8 mouse cellular contexts compared by ENCODE assay signal in the genomic region with DNA sequence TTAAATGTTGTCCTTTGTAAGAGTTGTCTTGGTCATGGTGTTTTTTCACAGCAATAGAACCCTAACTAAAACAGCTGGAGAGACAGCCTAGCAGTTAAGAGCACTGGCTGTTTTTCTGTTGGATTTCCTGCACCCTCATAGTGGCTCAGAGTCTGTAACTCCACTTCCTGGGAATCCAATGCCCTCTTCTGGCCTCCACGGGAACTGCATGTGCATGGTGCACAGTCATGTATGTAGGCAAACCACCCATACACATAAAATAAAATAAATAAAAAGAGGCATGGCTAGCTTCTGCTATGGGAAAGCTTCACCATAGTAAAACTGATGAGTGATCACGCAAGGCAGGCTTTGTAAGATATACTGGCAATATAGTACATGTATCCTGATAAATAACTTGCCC. TPM values are rescaled to one million over a fixed set of nuclear protein-coding genes. Genes with fewer than 3 reads are reported as not detected.
A peak's percentile ranks its signal among the peaks of the same experiment; 100 is the strongest.
DNase-seq lines count a peak whose midpoint lies in the region; ATAC-seq lines count a peak whose summit lies in the region.

No protein-coding gene starts in this region.

- H3K27me3 ChIP-seq in midbrain, embryonic 10.5 days (ENCODE audit: low read depth, poor library complexity, severe bottlenecking), result no peaks in the 10 kb centered on the region
- H3K27me3 ChIP-seq in midbrain, embryonic 16.5 days (ENCODE audit: control insufficient read depth, insufficient read depth, low read depth, low read length), result no peaks in the 10 kb centered on the region
- H3K27me3 ChIP-seq in forebrain, embryonic 15.5 days, result no peaks in the 10 kb centered on the region

- H3K9ac ChIP-seq in midbrain, embryonic 16.5 days (ENCODE audit: low read depth, low read length), result no peak overlapping the region
- H3K9ac ChIP-seq in forebrain, embryonic 15.5 days (replicated peaks), result no peak overlapping the region

- H3K9me3 ChIP-seq in midbrain, embryonic 10.5 days (replicated peaks), result no peaks in the 10 kb centered on the region
- H3K9me3 ChIP-seq in midbrain, embryonic 16.5 days (replicated peaks; ENCODE audit: control insufficient read depth, low read length, poor library complexity, severe bottlenecking), result no peaks in the 10 kb centered on the region
- no peaks in the 10 kb centered on the region for H3K9me3 ChIP-seq in forebrain, embryonic 15.5 days

- peak; percentile 43 for DNase-seq in cerebellum, adult 9-11 months
- DNase-seq in midbrain, embryonic 10.5 days (ENCODE audit: low spot score), result peak; percentile 48
- DNase-seq in c-Kit-positive CD71-positive TER-119-positive erythroid progenitor cells, embryonic 14.5 days (ENCODE audit: low spot score), result peak; percentile 59
- DNase-seq in liver, result peak; percentile 68
- DNase-seq in retina, postnatal 1 day, result peak; percentile 57

- no peak overlapping the region for H3K27ac ChIP-seq in midbrain, embryonic 10.5 days (replicated peaks)
- H3K27ac ChIP-seq in midbrain, embryonic 16.5 days (ENCODE audit: low read length), result no peak overlapping the region
- no peak overlapping the region for H3K27ac ChIP-seq in forebrain, embryonic 15.5 days (replicated peaks)

- no peak overlapping the region for H3K4me2 ChIP-seq in midbrain, embryonic 16.5 days (ENCODE audit: low read length)
- H3K4me2 ChIP-seq in forebrain, embryonic 15.5 days (replicated peaks), result no peak overlapping the region

- H3K4me1 ChIP-seq in midbrain, embryonic 10.5 days, result peaks cover 31% of the 10 kb centered on the region
- no peaks in the 10 kb centered on the region for H3K4me1 ChIP-seq in midbrain, embryonic 16.5 days (ENCODE audit: control insufficient read depth, insufficient read depth, low read length)
- H3K4me1 ChIP-seq in forebrain, embryonic 15.5 days, result no peaks in the 10 kb centered on the region

- 43% methylated on average over 2 of the region's 2 CpGs for WGBS in midbrain, embryonic 10.5 days
- WGBS in midbrain, embryonic 16.5 days, result 55% methylated on average over 2 of the region's 2 CpGs
- WGBS in forebrain, embryonic 15.5 days, result 51% methylated on average over 2 of the region's 2 CpGs

- no peak for ATAC-seq in cerebellum, adult (ENCODE audit: insufficient number of reproducible peaks, low FRiP score, low TSS enrichment)
- no peak for ATAC-seq in midbrain, embryonic 16.5 days
- ATAC-seq in forebrain, embryonic 15.5 days (replicated peaks), result no peak

- H3K36me3 ChIP-seq in midbrain, embryonic 10.5 days, result no peaks in the 10 kb centered on the region
- H3K36me3 ChIP-seq in midbrain, embryonic 16.5 days (ENCODE audit: control insufficient read depth, insufficient read depth, low read length), result no peaks in the 10 kb centered on the region
- H3K36me3 ChIP-seq in forebrain, embryonic 15.5 days, result no peaks in the 10 kb centered on the region

- H3K4me3 ChIP-seq in midbrain, embryonic 10.5 days, result no peak overlapping the region
- no peak overlapping the region for H3K4me3 ChIP-seq in midbrain, embryonic 16.5 days (ENCODE audit: low read depth, low read length)
- H3K4me3 ChIP-seq in forebrain, embryonic 15.5 days, result no peak overlapping the region

RNA-seq across cellular contexts. Expression of a gene that starts 9.0 kb away (rescaled TPM):
- polyA plus RNA-seq in midbrain, embryonic 10.5 days (2016; fragmentation: Nextera tagmentation; extraction: Ambion mirVana), result 10.8 and 12.5 TPM in 2 replicates
- 12.8 and 13.5 TPM in 2 replicates for polyA plus RNA-seq in midbrain, embryonic 16.5 days (2015; fragmentation: Nextera tagmentation; extraction: Ambion mirVana)
- 12.9 and 13.1 TPM in 2 replicates for polyA plus RNA-seq in forebrain, embryonic 15.5 days (2015; fragmentation: Nextera tagmentation; extraction: Ambion mirVana)

RNA-seq across cellular contexts. Expression of a gene that starts 19.4 kb away (rescaled TPM):
- polyA plus RNA-seq in midbrain, embryonic 10.5 days (2016; fragmentation: Nextera tagmentation; extraction: Ambion mirVana), result 13.3 and 16.8 TPM in 2 replicates
- polyA plus RNA-seq in midbrain, embryonic 16.5 days (2015; fragmentation: Nextera tagmentation; extraction: Ambion mirVana), result 22.6 and 25.0 TPM in 2 replicates
- polyA plus RNA-seq in forebrain, embryonic 15.5 days (2015; fragmentation: Nextera tagmentation; extraction: Ambion mirVana), result 21.7 and 23.5 TPM in 2 replicates
